Mouse (Mus musculus): ENCODE results near the gene Pcna. TPM values are rescaled to one million over a fixed set of nuclear protein-coding genes. Genes with fewer than 3 reads are reported as not detected.

Pcna gene
- polyA plus RNA-seq, 1 experiment from 2014 or later, result 197 TPM

GRCm38 (mm10) chr2:132284492-132285139 lies 31.5 kb upstream of the Pcna start:
- Histone ChIP-seq H3K36me3 (0 out of 2 replicates have a peak, but pooled peaks cover 7% of the 10 kb centered on the region), H3K9me3 (replicated peaks) (no peaks in the 10 kb centered on the region), H3K4me2 (replicated peaks) (no peak overlapping the region), H3K27me3 (no peaks in the 10 kb centered on the region), H3K27ac (replicated peaks) (peak overlapping the region; percentile 68; the same call in 1 of the 2 replicates), H3K4me1 (peaks cover 29% of the 10 kb centered on the region), H3K4me3 (replicated peaks) (no peak overlapping the region), H3K9ac (no peak overlapping the region)
- 71% methylated on average over 12 of the region's 12 CpGs for WGBS
- ATAC-seq (ENCODE audit: insufficient number of reproducible peaks, low FRiP score, low TSS enrichment, low read depth), result peak; percentile 71; the same call in 1 of the 2 replicates

GRCm38 (mm10) chr2:132283236-132284070 lies 30.3 kb upstream of the Pcna start:
- H3K27me3 ChIP-seq, result no peaks in the 10 kb centered on the region
- no peak overlapping the region for H3K4me2 ChIP-seq (replicated peaks)
- WGBS, result 53% methylated on average over 15 of the region's 15 CpGs
- no peak overlapping the region for H3K9ac ChIP-seq
- H3K9me3 ChIP-seq (replicated peaks), result no peaks in the 10 kb centered on the region
- H3K4me3 ChIP-seq (replicated peaks), result no peak overlapping the region
- 0 out of 2 replicates have a peak, but pooled peaks cover 7% of the 10 kb centered on the region for H3K36me3 ChIP-seq
- peaks cover 29% of the 10 kb centered on the region for H3K4me1 ChIP-seq
- H3K27ac ChIP-seq (replicated peaks), result peak overlapping the region; percentile 68; the same call in 1 of the 2 replicates
- no peak for ATAC-seq (ENCODE audit: insufficient number of reproducible peaks, low FRiP score, low TSS enrichment, low read depth)

- Histone ChIP-seq H3K27ac (replicated peaks) (peak overlapping the region; percentile 68; the same call in 1 of the 2 replicates), H3K9me3 (replicated peaks) (no peaks in the 10 kb centered on the region), H3K9ac (no peak overlapping the region), H3K36me3 (0 out of 2 replicates have a peak, but pooled peaks cover 7% of the 10 kb centered on the region), H3K4me1 (peaks cover 29% of the 10 kb centered on the region), H3K4me3 (replicated peaks) (no peak overlapping the region), H3K27me3 (no peaks in the 10 kb centered on the region), H3K4me2 (replicated peaks) (no peak overlapping the region)
- ATAC-seq (ENCODE audit: insufficient number of reproducible peaks, low FRiP score, low TSS enrichment, low read depth), result no peak
- WGBS, result 23% methylated on average over 12 of the region's 12 CpGs
These were observed 29.5 kb upstream of the Pcna start for GRCm38 (mm10) chr2:132282453-132283174.

- no peak overlapping the region for H3K27ac ChIP-seq (replicated peaks)
- H3K27me3 ChIP-seq, result no peaks in the 10 kb centered on the region
- ATAC-seq (ENCODE audit: insufficient number of reproducible peaks, low FRiP score, low TSS enrichment, low read depth), result no peak
- H3K9ac ChIP-seq, result no peak overlapping the region
- no peaks in the 10 kb centered on the region for H3K9me3 ChIP-seq (replicated peaks)
- 60% methylated on average over 10 of the region's 10 CpGs for WGBS
- H3K4me2 ChIP-seq (replicated peaks), result no peak overlapping the region
- 0 out of 2 replicates have a peak, but pooled peaks cover 7% of the 10 kb centered on the region for H3K36me3 ChIP-seq
- no peak overlapping the region for H3K4me3 ChIP-seq (replicated peaks)
- peaks cover 29% of the 10 kb centered on the region for H3K4me1 ChIP-seq
These were observed 28.7 kb upstream of the Pcna start for GRCm38 (mm10) chr2:132281560-132282452.

- Histone ChIP-seq H3K4me3 (replicated peaks) (no peak overlapping the region), H3K4me2 (replicated peaks) (no peak overlapping the region), H3K27me3 (no peaks in the 10 kb centered on the region), H3K4me1 (peaks cover 29% of the 10 kb centered on the region), H3K9me3 (replicated peaks) (no peaks in the 10 kb centered on the region), H3K36me3 (0 out of 2 replicates have a peak, but pooled peaks cover 7% of the 10 kb centered on the region), H3K9ac (no peak overlapping the region), H3K27ac (replicated peaks) (no peak overlapping the region)
- no peak for ATAC-seq (ENCODE audit: insufficient number of reproducible peaks, low FRiP score, low TSS enrichment, low read depth)
- WGBS, result 92% methylated on average over 10 of the region's 10 CpGs
These were observed 27.5 kb upstream of the Pcna start for GRCm38 (mm10) chr2:132280518-132281120.

GRCm38 (mm10) chr2:132279978-132280377 lies 26.9 kb upstream of the Pcna start:
- Histone ChIP-seq H3K27me3 (no peaks in the 10 kb centered on the region), H3K4me2 (replicated peaks) (no peak overlapping the region), H3K9ac (no peak overlapping the region), H3K27ac (replicated peaks) (no peak overlapping the region), H3K4me3 (replicated peaks) (no peak overlapping the region), H3K4me1 (peaks cover 27% of the 10 kb centered on the region), H3K9me3 (replicated peaks) (no peaks in the 10 kb centered on the region), H3K36me3 (0 out of 2 replicates have a peak, but pooled peaks cover 7% of the 10 kb centered on the region)
- ATAC-seq (ENCODE audit: insufficient number of reproducible peaks, low FRiP score, low TSS enrichment, low read depth), result no peak
- WGBS, result 75% methylated on average over 4 of the region's 4 CpGs

- WGBS, result 57% methylated on average over 3 of the region's 3 CpGs
These were observed 26.3 kb upstream of the Pcna start for GRCm38 (mm10) chr2:132279336-132279882.

GRCm38 (mm10) chr2:132278273-132278853 lies 25.2 kb upstream of the Pcna start:
- Histone ChIP-seq H3K27me3 (no peaks in the 10 kb centered on the region), H3K9me3 (replicated peaks) (no peaks in the 10 kb centered on the region), H3K4me1 (peaks cover 18% of the 10 kb centered on the region), H3K4me3 (replicated peaks) (no peak overlapping the region), H3K27ac (replicated peaks) (no peak overlapping the region), H3K36me3 (0 out of 2 replicates have a peak, but pooled peaks cover 7% of the 10 kb centered on the region), H3K9ac (no peak overlapping the region), H3K4me2 (replicated peaks) (no peak overlapping the region)
- WGBS, result 81% methylated on average over 8 of the region's 8 CpGs
- no peak for ATAC-seq (ENCODE audit: insufficient number of reproducible peaks, low FRiP score, low TSS enrichment, low read depth)

More at GRCm38 (mm10) chr2:132279336-132279882, 26.3 kb upstream of the Pcna start:
- no peaks in the 10 kb centered on the region for H3K9me3 ChIP-seq (replicated peaks)
- H3K36me3 ChIP-seq, result 0 out of 2 replicates have a peak, but pooled peaks cover 7% of the 10 kb centered on the region
- H3K4me3 ChIP-seq (replicated peaks), result no peak overlapping the region
- no peak for ATAC-seq (ENCODE audit: insufficient number of reproducible peaks, low FRiP score, low TSS enrichment, low read depth)
- H3K27me3 ChIP-seq, result no peaks in the 10 kb centered on the region
- H3K4me2 ChIP-seq (replicated peaks), result no peak overlapping the region
- H3K4me1 ChIP-seq, result peaks cover 25% of the 10 kb centered on the region
- no peak overlapping the region for H3K27ac ChIP-seq (replicated peaks)
- no peak overlapping the region for H3K9ac ChIP-seq

- Histone ChIP-seq H3K27ac (replicated peaks) (no peak overlapping the region), H3K4me3 (replicated peaks) (no peak overlapping the region), H3K9ac (no peak overlapping the region), H3K4me2 (replicated peaks) (no peak overlapping the region), H3K36me3 (0 out of 2 replicates have a peak, but pooled peaks cover 7% of the 10 kb centered on the region), H3K27me3 (no peaks in the 10 kb centered on the region), H3K4me1 (no peaks in the 10 kb centered on the region), H3K9me3 (replicated peaks) (no peaks in the 10 kb centered on the region)
- WGBS, result 66% methylated on average over 4 of the region's 4 CpGs
- ATAC-seq (ENCODE audit: insufficient number of reproducible peaks, low FRiP score, low TSS enrichment, low read depth), result no peak
These were observed 23.1 kb upstream of the Pcna start for GRCm38 (mm10) chr2:132276249-132276648.
